In genomic region chr15:59845158-59845739, GRCm38 (mm10) we compare ENCODE assay signal across 12 mouse cellular contexts.
DNase-seq lines count a peak whose midpoint lies in the region; ATAC-seq lines count a peak whose summit lies in the region.
"Had no signal": no experiment of that assay in that cellular context is flagged by ENCODE, and none has a peak within 500 bp of the region (broad histone marks: within the 10 kb centered on the region; RNA-seq: fewer than 3 reads in every experiment).

No protein-coding gene starts in this region.

- H3K4me2 ChIP-seq in kidney, embryonic 16.5 days (replicated peaks; ENCODE audit: low read depth, low read length) = no peak overlapping the region
- H3K4me2 ChIP-seq: hindbrain, embryonic 14.5 days; lung, embryonic 14.5 days; midbrain, embryonic 15.5 days; stomach, embryonic 15.5 days had no signal

- no peaks in the 10 kb centered on the region for H3K36me3 ChIP-seq in kidney, embryonic 16.5 days (ENCODE audit: insufficient read depth, low read length)
- H3K36me3 ChIP-seq: midbrain, embryonic 15.5 days; stomach, embryonic 15.5 days had no signal

- peak; percentile 26 to 41 for DNase-seq in heart, adult 9 months (ENCODE audit: low spot score in 2 of 2)
- DNase-seq in heart, adult 8-10 months (ENCODE audit: low spot score) = no peak
- peak; percentile 64 for DNase-seq in 3134 (ENCODE audit: extremely low read depth, insufficient read length, low spot score)
- peak; percentile 11 for DNase-seq in 416B (ENCODE audit: low read depth)
- DNase-seq in gastrocnemius, postnatal 25 days = peak; percentile 39
- DNase-seq in thymus, postnatal 0 days (ENCODE audit: low spot score) = no peak
- DNase-seq: kidney, adult 9 months; lung, embryonic 14.5 days had no signal

- 75% methylated on average over 7 of the region's 7 CpGs for WGBS in kidney, embryonic 16.5 days

- H3K27ac ChIP-seq in kidney, embryonic 16.5 days (ENCODE audit: low read length) = no peak overlapping the region
- H3K27ac ChIP-seq: hindbrain, embryonic 14.5 days; midbrain, embryonic 15.5 days; stomach, embryonic 15.5 days had no signal

- no peaks in the 10 kb centered on the region for H3K4me1 ChIP-seq in kidney, embryonic 16.5 days (ENCODE audit: insufficient read depth, low read length)
- H3K4me1 ChIP-seq: midbrain, embryonic 15.5 days; stomach, embryonic 15.5 days had no signal

- no peak overlapping the region for H3K4me3 ChIP-seq in kidney, embryonic 16.5 days (ENCODE audit: low read length)
- H3K4me3 ChIP-seq: midbrain, embryonic 15.5 days; stomach, embryonic 15.5 days had no signal

- H3K9ac ChIP-seq in kidney, embryonic 16.5 days (replicated peaks; ENCODE audit: low read length) = no peak overlapping the region
- H3K9ac ChIP-seq: hindbrain, embryonic 14.5 days; lung, embryonic 14.5 days; midbrain, embryonic 15.5 days; stomach, embryonic 15.5 days had no signal

- no peak for ATAC-seq in kidney, embryonic 16.5 days (ENCODE audit: low FRiP score, low TSS enrichment)
- ATAC-seq: midbrain, embryonic 15.5 days had no signal

- 0 out of 2 replicates have a peak, but pooled peaks cover 4% of the 10 kb centered on the region for H3K9me3 ChIP-seq in kidney, embryonic 16.5 days (ENCODE audit: low read length)
- H3K9me3 ChIP-seq: stomach, embryonic 15.5 days had no signal

- no peaks in the 10 kb centered on the region for H3K27me3 ChIP-seq in kidney, embryonic 16.5 days (ENCODE audit: insufficient read depth, low read length)
- H3K27me3 ChIP-seq: midbrain, embryonic 15.5 days; stomach, embryonic 15.5 days had no signal

Comparison
In these comparisons a context has a peak if more than half of its experiments do, and no peak if none do; other contexts are left out.
1. DNase-seq: peak in heart, adult 9 months (2 of 2), 3134 (single experiment), 416B (single experiment) and gastrocnemius, postnatal 25 days (single experiment); none in heart, adult 8-10 months (single experiment) and thymus, postnatal 0 days (single experiment).